Mouse (Mus musculus) kidney, adult 2 months (tissue): ENCODE measurements around the gene Tas2r144. TPM values are rescaled to one million over a fixed set of nuclear protein-coding genes. Genes with fewer than 3 reads are reported as not detected.

Experiments used
- DNase-seq: peaks from one replicate; pipeline ENCODE4 v3.0.0; 2021
- H3K27ac ChIP-seq: fragments of 200-500 bp; 2 replicates; pipeline ENCODE4 v1.5.1; 2012; ENCODE audit warnings: low read depth, low read length, control low read depth, inconsistent platforms; ENCODE audit not compliant: insufficient read depth
- H3K27me3 ChIP-seq: fragments of 200-500 bp; replicated peaks from 2 replicates; pipeline ENCODE4 v1.6.1; 2012; ENCODE audit warnings: mild to moderate bottlenecking, moderate library complexity, low read length, inconsistent platforms; ENCODE audit not compliant: control insufficient read depth, insufficient read depth
- H3K36me3 ChIP-seq: fragments of 200-500 bp; 2 replicates; pipeline ENCODE4 v1.6.1; 2012; ENCODE audit warnings: mild to moderate bottlenecking, moderate library complexity, low read length, inconsistent platforms; ENCODE audit not compliant: control insufficient read depth, insufficient read depth
- H3K4me1 ChIP-seq: fragments of 200-500 bp; 2 replicates; pipeline ENCODE4 v1.6.1; 2011; ENCODE audit warnings: low read length; ENCODE audit not compliant: control insufficient read depth, insufficient read depth
- H3K4me3 ChIP-seq: fragments of 200-500 bp; 2 replicates; pipeline ENCODE4 v1.5.1; 2011; ENCODE audit warnings: mild to moderate bottlenecking, low read depth, low read length, control low read depth; ENCODE audit not compliant: insufficient read depth
- CTCF ChIP-seq: fragments of 200-500 bp; conservative IDR thresholded peaks from 2 replicates; pipeline ENCODE4 v1.5.1; 2011; ENCODE audit warnings: low read depth, mild to moderate bottlenecking, control low read depth, low read length, moderate library complexity, mixed read lengths; ENCODE audit not compliant: insufficient read depth, insufficient read length
- POLR2A ChIP-seq: fragments of 200-500 bp; IDR thresholded peaks from one replicate; pipeline ENCODE4 v1.6.1; 2011; ENCODE audit warnings: low read depth, low read length, control low read depth
- WGBS: fragments of 180-500 bp; shearing (Covaris S2); methylation state at CpG from one replicate; pipeline ENCODE4 v1.1.7; 2018; 5-methylcytosine and 5-hydroxymethylcytosine counted together
- polyA plus RNA-seq: library from polyadenylated mRNA; depleted of rRNA; stranded (reverse); fragments of >200 nt; gene quantifications from 2 replicates; pipeline ENCODE4 v1.2.3, GENCODE M21; 2012

Tas2r144 gene
- polyA plus RNA-seq, 1 experiment: not detected

GRCm38 (mm10) chr6:42227240-42228101, 12.3 kb downstream of the Tas2r144 start:
- no peak overlapping the region for H3K4me3 ChIP-seq
- TF ChIP-seq CTCF: peak; percentile 31
- no peak for TF ChIP-seq POLR2A
- no peaks in the 10 kb centered on the region for H3K36me3 ChIP-seq
- no peaks in the 10 kb centered on the region for H3K4me1 ChIP-seq
- no peak overlapping the region for H3K27ac ChIP-seq
- DNase-seq: peak; percentile 68
- H3K27me3 ChIP-seq: no peaks in the 10 kb centered on the region
- WGBS: 28% methylated on average over 17 of the region's 17 CpGs

GRCm38 (mm10) chr6:42229610-42230009, 14.5 kb downstream of the Tas2r144 start:
- no peaks in the 10 kb centered on the region for H3K27me3 ChIP-seq
- H3K4me3 ChIP-seq: no peak overlapping the region
- no peak for DNase-seq
- H3K4me1 ChIP-seq: no peaks in the 10 kb centered on the region
- WGBS: 73% methylated on average over 4 of the region's 4 CpGs
- no peaks in the 10 kb centered on the region for H3K36me3 ChIP-seq
- TF ChIP-seq POLR2A: no peak
- no peak overlapping the region for H3K27ac ChIP-seq

DNA sequence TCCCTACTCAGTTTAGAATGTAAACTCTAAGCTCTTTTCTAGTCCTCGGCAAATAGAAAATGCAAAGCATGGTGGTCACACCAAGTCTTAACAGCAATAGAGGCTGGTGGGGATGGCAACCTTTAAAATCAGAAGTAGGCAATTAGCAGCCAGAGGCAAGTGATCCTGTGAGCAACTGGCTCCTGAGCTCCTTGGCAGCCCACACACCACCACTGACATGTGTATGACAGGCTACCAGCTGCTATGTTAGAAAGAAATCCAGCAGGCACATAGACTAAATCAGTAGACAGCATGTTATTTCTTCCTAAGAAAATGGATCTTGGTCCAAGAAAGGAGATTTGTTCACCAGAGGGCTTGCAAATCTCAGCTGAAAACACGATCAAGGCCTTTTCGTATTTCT, 16.1 kb downstream of the Tas2r144 start:
- Histone ChIP-seq H3K4me1 (no peaks in the 10 kb centered on the region), H3K36me3 (no peaks in the 10 kb centered on the region), H3K27me3 (no peaks in the 10 kb centered on the region), H3K4me3 (no peak overlapping the region), H3K27ac (no peak overlapping the region)
- WGBS: 87% methylated on average over 3 of the region's 3 CpGs
- TF ChIP-seq POLR2A (no peak), CTCF (no peak)
- DNase-seq: no peak

GRCm38 (mm10) chr6:42237276-42237805, 22.2 kb downstream of the Tas2r144 start:
- no peak overlapping the region for H3K27ac ChIP-seq
- WGBS: 78% methylated on average over 6 of the region's 6 CpGs
- H3K4me1 ChIP-seq: no peaks in the 10 kb centered on the region
- DNase-seq: no peak
- no peak overlapping the region for H3K4me3 ChIP-seq
- TF ChIP-seq CTCF: no peak
- TF ChIP-seq POLR2A: no peak
- no peaks in the 10 kb centered on the region for H3K36me3 ChIP-seq
- no peaks in the 10 kb centered on the region for H3K27me3 ChIP-seq

- Histone ChIP-seq H3K4me1 (peaks cover 2% of the 10 kb centered on the region; the same call in 1 of the 2 replicates), H3K27me3 (no peaks in the 10 kb centered on the region), H3K36me3 (no peaks in the 10 kb centered on the region), H3K27ac (no peak overlapping the region), H3K4me3 (no peak overlapping the region)
- no peak for DNase-seq
- TF ChIP-seq CTCF (no peak), POLR2A (no peak)
- WGBS: 68% methylated on average over 6 of the region's 6 CpGs
Observed at GRCm38 (mm10) chr6:42241311-42242045, 26.4 kb downstream of the Tas2r144 start.

DNA sequence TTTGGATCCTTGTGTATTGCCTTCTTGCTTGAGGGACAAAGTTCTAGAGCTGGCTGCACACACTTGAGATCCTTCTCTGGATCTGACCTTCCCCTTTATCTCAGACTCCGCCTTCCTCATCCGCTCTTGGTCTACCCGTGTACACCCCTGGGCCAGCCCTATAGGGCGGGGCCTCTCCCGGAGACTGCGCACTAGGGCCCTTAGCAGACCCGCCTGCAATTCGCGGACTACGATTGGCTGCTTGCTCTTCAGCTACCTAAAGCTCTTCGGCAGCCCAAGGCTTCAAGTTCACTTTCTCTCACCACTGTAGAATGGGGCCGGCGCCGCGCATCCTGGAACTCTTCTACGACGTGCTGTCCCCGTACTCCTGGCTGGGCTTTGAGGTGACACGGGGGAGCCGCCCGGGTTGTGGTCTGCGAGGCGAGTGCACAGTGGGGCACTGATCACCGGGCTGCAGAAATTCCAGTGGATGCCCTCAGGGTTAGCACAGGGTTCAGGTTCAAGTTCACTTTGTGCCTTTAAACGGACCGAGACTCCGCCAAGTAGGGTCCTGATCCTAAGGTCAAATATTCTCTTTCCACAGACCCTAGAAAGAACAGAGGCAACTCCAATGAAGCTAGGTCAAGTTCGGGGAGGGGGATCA, 30.7 kb downstream of the Tas2r144 start, which contains the start of gene Gstk1:
TSS of gene Gstk1 (plus strand) at position 225 of the 643 bp plus-strand sequence.
- H3K27ac ChIP-seq: no peak within 1 kb of the TSS
- DNase-seq: peak; percentile 95
- TF ChIP-seq POLR2A (no peak), CTCF (no peak)

More for the DNA sequence above, 30.7 kb downstream of the Tas2r144 start, which contains the start of gene Gstk1:
- no peaks in the 10 kb centered on the region; the same call in 1 of the 2 replicates for H3K36me3 ChIP-seq
- H3K4me3 ChIP-seq: peak within 1 kb of the TSS; percentile 62
- WGBS: 3% methylated on average over 28 of the region's 28 CpGs
- H3K27me3 ChIP-seq: no peaks in the 10 kb centered on the region
- H3K4me1 ChIP-seq: peaks cover 6% of the 10 kb centered on the region; the same call in 1 of the 2 replicates
